Mouse (Mus musculus) embryonic facial prominence, embryonic 13.5 days (tissue): ENCODE results near the gene Vmn1r25. TPM values are rescaled to one million over a fixed set of nuclear protein-coding genes. Genes with fewer than 3 reads are reported as not detected.
"Not testable (repeated sequence)": the region's sequence is repeated elsewhere in the genome, so short reads cannot be mapped to it uniquely, and the experiment has no call there.

Experiments used
- ATAC-seq: fragments of 200-750 bp; cut with Nextera tagmentation; 2 replicates; pipeline ENCODE4 v1.8.0; 2017; ENCODE audit warnings: low read depth; ENCODE audit not compliant: insufficient number of reproducible peaks, insufficient read depth, low FRiP score, low TSS enrichment
- H3K27ac ChIP-seq: fragments of 300-500 bp; sonication (generic); 2 replicates; pipeline ENCODE4 v1.5.1; 2015; ENCODE audit warnings: moderate library complexity, mild to moderate bottlenecking, inconsistent platforms
- H3K27me3 ChIP-seq: fragments of 300-500 bp; sonication (generic); 2 replicates; pipeline ENCODE4 v1.6.1; 2015; ENCODE audit warnings: mild to moderate bottlenecking, inconsistent platforms
- H3K36me3 ChIP-seq: fragments of 300-500 bp; sonication (generic); 2 replicates; pipeline ENCODE4 v1.6.1; 2015; ENCODE audit warnings: mild to moderate bottlenecking, inconsistent platforms
- H3K4me1 ChIP-seq: fragments of 300-500 bp; sonication (generic); 2 replicates; pipeline ENCODE4 v1.6.1; 2015; ENCODE audit warnings: inconsistent platforms
- H3K4me2 ChIP-seq: fragments of 300-500 bp; sonication (generic); 2 replicates; pipeline ENCODE4 v1.6.1; 2015; ENCODE audit warnings: moderate library complexity, mild to moderate bottlenecking, inconsistent platforms
- H3K4me3 ChIP-seq: fragments of 300-500 bp; sonication (generic); 2 replicates; pipeline ENCODE4 v1.5.1; 2015; ENCODE audit warnings: mild to moderate bottlenecking, inconsistent platforms
- H3K9ac ChIP-seq: fragments of 300-500 bp; sonication (generic); 2 replicates; pipeline ENCODE4 v1.6.1; 2015; ENCODE audit warnings: mild to moderate bottlenecking, inconsistent platforms
- H3K9me3 ChIP-seq: fragments of 300-500 bp; sonication (generic); 2 replicates; pipeline ENCODE4 v1.6.1; 2016; ENCODE audit warnings: inconsistent platforms
- WGBS: fragments of 180-500 bp; shearing (Covaris S2); methylation state at CpG from one replicate; pipeline ENCODE4 v1.1.7; 2015; ENCODE audit warnings: mixed read lengths; 5-methylcytosine and 5-hydroxymethylcytosine counted together
- polyA plus RNA-seq: library from polyadenylated mRNA; unstranded; fragments of >200 nt; fragmentation: Nextera tagmentation; extraction: Ambion mirVana; gene quantifications from 2 replicates; pipeline ENCODE4 v1.2.1, GENCODE M21; 2015

The Vmn1r25 gene
- polyA plus RNA-seq, result not detected in 2 replicates

GRCm38 (mm10) chr6:57980710-57981109 is at the start of gene Vmn1r25:
Gene Vmn1r25 (minus strand): TSS chr6:57980810.
- H3K9ac ChIP-seq, result no peak within 1 kb of the TSS
- 57% methylated on average over 3 of the region's 3 CpGs for WGBS
- no peak for ATAC-seq
- H3K27ac ChIP-seq, result no peak within 1 kb of the TSS
- no peaks in the 10 kb centered on the region for H3K36me3 ChIP-seq
- H3K4me2 ChIP-seq, result no peak within 1 kb of the TSS
- no peaks in the 10 kb centered on the region for H3K27me3 ChIP-seq
- no peak within 1 kb of the TSS for H3K4me3 ChIP-seq
- no peaks in the 10 kb centered on the region for H3K9me3 ChIP-seq
- no peaks in the 10 kb centered on the region for H3K4me1 ChIP-seq

GRCm38 (mm10) chr6:58017478-58017877 is 36.9 kb upstream of the Vmn1r25 start:
- H3K27ac ChIP-seq, H3K4me2 ChIP-seq, H3K4me1 ChIP-seq, H3K9me3 ChIP-seq, H3K36me3 ChIP-seq, H3K9ac ChIP-seq, ATAC-seq, H3K4me3 ChIP-seq, H3K27me3 ChIP-seq: not testable (repeated sequence)
- 92% methylated on average over 21 of the region's 21 CpGs for WGBS

DNA sequence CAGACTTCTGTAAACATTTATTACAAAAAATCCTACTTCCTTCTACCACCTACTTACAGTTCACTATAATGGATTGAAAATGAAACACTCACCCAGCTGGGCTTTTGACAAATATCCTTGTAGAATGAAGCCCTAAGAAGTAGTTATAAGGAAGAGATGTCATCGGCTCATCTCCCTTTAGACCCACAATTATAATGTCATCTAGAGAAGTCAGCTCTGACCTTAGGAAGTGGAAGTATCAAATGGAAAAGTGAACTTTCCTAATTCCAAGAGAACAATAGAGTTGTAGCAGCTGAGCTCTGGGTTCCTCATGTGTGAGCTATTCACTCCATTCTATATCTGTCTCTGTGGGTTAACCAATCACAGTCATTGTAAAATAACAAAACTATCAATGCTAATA is 34.4 kb upstream of the Vmn1r25 start, which contains the start of gene Vmn1r26:
Gene Vmn1r26, minus strand, starts transcription at position 101 of the 400 bp plus-strand sequence.
- no peak within 1 kb of the TSS for H3K4me2 ChIP-seq
- H3K27ac ChIP-seq, result no peak within 1 kb of the TSS
- H3K9ac ChIP-seq, result no peak within 1 kb of the TSS
- no peaks in the 10 kb centered on the region for H3K27me3 ChIP-seq
- WGBS, result 88% methylated on average over 1 of the region's 1 CpGs
- H3K4me3 ChIP-seq, result no peak within 1 kb of the TSS
- H3K9me3 ChIP-seq, result no peaks in the 10 kb centered on the region
- H3K36me3 ChIP-seq, result no peaks in the 10 kb centered on the region
- ATAC-seq, result no peak
- H3K4me1 ChIP-seq, result no peaks in the 10 kb centered on the region

DNA sequence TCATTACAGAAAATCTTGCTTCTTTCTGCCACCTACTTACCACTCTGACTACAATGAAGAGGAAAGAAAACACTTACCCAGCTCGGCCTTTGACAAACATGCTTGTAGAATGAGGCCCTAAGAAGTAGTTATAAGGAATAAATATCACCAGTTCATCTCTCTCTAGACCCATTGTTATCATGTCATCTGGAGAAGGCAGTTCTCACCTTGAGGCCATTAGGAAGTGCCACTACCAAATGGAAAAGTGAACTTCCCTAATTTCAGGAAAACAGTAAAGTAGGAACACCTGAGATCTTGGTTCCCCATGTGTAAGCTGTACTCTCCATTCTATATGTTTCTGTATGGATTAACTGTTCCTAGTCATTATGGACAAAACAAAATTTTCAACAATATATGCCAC is 19.2 kb downstream of the Vmn1r25 start, which contains the start of gene Vmn1r24:
Gene Vmn1r24, minus strand, starts transcription at position 101 of the 400 bp plus-strand sequence.
- H3K4me2 ChIP-seq, H3K9ac ChIP-seq, H3K4me3 ChIP-seq, H3K27ac ChIP-seq, H3K27me3 ChIP-seq, ATAC-seq, H3K4me1 ChIP-seq, H3K9me3 ChIP-seq, H3K36me3 ChIP-seq: not testable (repeated sequence)
- WGBS, result 69% methylated on average over 1 of the region's 1 CpGs

Other genes with a start within 250 kb of the Vmn1r25 start
- 54.2 and 58.3 TPM in 2 replicates for gene Vopp1, start 155.7 kb downstream of the Vmn1r25 start, polyA plus RNA-seq
- gene Vmn1r21, start 130.5 kb downstream of the Vmn1r25 start, polyA plus RNA-seq, result not detected in 2 replicates
- gene Vmn1r22, start 72.8 kb downstream of the Vmn1r25 start, polyA plus RNA-seq, result not detected in 2 replicates
- not detected in 2 replicates for gene Vmn1r23, start 54.0 kb downstream of the Vmn1r25 start, polyA plus RNA-seq
- not detected in 2 replicates for gene Vmn1r24, start 19.3 kb downstream of the Vmn1r25 start, polyA plus RNA-seq
- not detected in 2 replicates for gene Vmn1r26, start 34.3 kb upstream of the Vmn1r25 start, polyA plus RNA-seq
- not detected in 2 replicates for gene Vmn1r27, start 238.0 kb upstream of the Vmn1r25 start, polyA plus RNA-seq